ENCODE assay signal across 11 mouse cellular contexts in genomic region chr4:142071243-142071991, GRCm38 (mm10). TPM values are rescaled to one million over a fixed set of nuclear protein-coding genes. Genes with fewer than 3 reads are reported as not detected.
DNase-seq lines count a peak whose midpoint lies in the region; ATAC-seq and TF ChIP-seq lines count a peak whose summit lies in the region.
"Had no signal": no experiment of that assay in that cellular context is flagged by ENCODE, and none has a peak within 500 bp of the region (broad histone marks: within the 10 kb centered on the region; RNA-seq: fewer than 3 reads in every experiment).

No protein-coding gene starts in this region.

- 20% methylated on average over 18 of the region's 18 CpGs for WGBS in hindbrain, postnatal 0 days
- WGBS in hindbrain, embryonic 13.5 days = 9% methylated on average over 18 of the region's 18 CpGs
- 13% methylated on average over 18 of the region's 18 CpGs for WGBS in liver, embryonic 14.5 days (ENCODE audit: insufficient replicate concordance)

- no peak overlapping the region for H3K9ac ChIP-seq in hindbrain, postnatal 0 days (replicated peaks; ENCODE audit: low read length)
- H3K9ac ChIP-seq in hindbrain, embryonic 13.5 days = no peak overlapping the region
- H3K9ac ChIP-seq in liver, embryonic 14.5 days (replicated peaks) = no peak overlapping the region

- H3K4me3 ChIP-seq in hindbrain, postnatal 0 days (ENCODE audit: low read length) = no peak overlapping the region
- no peak overlapping the region for H3K4me3 ChIP-seq in hindbrain, embryonic 13.5 days
- no peak overlapping the region for H3K4me3 ChIP-seq in liver, embryonic 14.5 days (ENCODE audit: insufficient read depth in 1 of 2, low read depth in 2 of 2, low read length in 2 of 2)

- no peaks in the 10 kb centered on the region for H3K27me3 ChIP-seq in hindbrain, postnatal 0 days (ENCODE audit: insufficient read depth, low read length)
- peaks cover 43% of the 10 kb centered on the region for H3K27me3 ChIP-seq in hindbrain, embryonic 13.5 days
- no peaks in the 10 kb centered on the region; the same call in 1 of the 2 replicates for H3K27me3 ChIP-seq in liver, embryonic 14.5 days (ENCODE audit: control insufficient read depth, insufficient read depth, low read length)

- H3K27ac ChIP-seq in hindbrain, postnatal 0 days = no peak overlapping the region
- no peak overlapping the region for H3K27ac ChIP-seq in hindbrain, embryonic 13.5 days
- H3K27ac ChIP-seq in liver, embryonic 14.5 days = peak overlapping the region; percentile 29; the same call in 1 of the 2 replicates

- 0 out of 2 replicates have a peak, but pooled peaks cover 13% of the 10 kb centered on the region for H3K4me1 ChIP-seq in hindbrain, postnatal 0 days (ENCODE audit: insufficient read depth, low read length)
- H3K4me1 ChIP-seq in hindbrain, embryonic 13.5 days (replicated peaks) = peaks cover 22% of the 10 kb centered on the region
- peaks cover 3 to 26% of the 10 kb centered on the region in 2 experiments; a peak in 3 of 4 replicates for H3K4me1 ChIP-seq in liver, embryonic 14.5 days (replicated peaks; ENCODE audit: control insufficient read depth in 2 of 2, insufficient read depth in 2 of 2, low read length in 1 of 2)

- no peak overlapping the region for H3K4me2 ChIP-seq in hindbrain, postnatal 0 days (ENCODE audit: low read depth, low read length)
- H3K4me2 ChIP-seq in hindbrain, embryonic 13.5 days = no peak overlapping the region
- no peak overlapping the region for H3K4me2 ChIP-seq in liver, embryonic 14.5 days (ENCODE audit: low read depth)

- no peak for ATAC-seq in hindbrain, postnatal 0 days
- no peak for ATAC-seq in hindbrain, embryonic 13.5 days (ENCODE audit: low FRiP score)
- ATAC-seq in liver, embryonic 14.5 days (ENCODE audit: insufficient read depth) = no peak

- TF ChIP-seq EP300 in liver, embryonic 14.5 days (IDR thresholded peaks at IDR 0.05; ENCODE audit: low read depth) = no peak

- peak; percentile 45 for DNase-seq in hindbrain, postnatal 0 days (ENCODE audit: low spot score)
- DNase-seq in R1 (ENCODE audit: low read depth, low spot score) = peak; percentile 92
- peak; percentile 48 for DNase-seq in embryo, embryonic 9.5 days (ENCODE audit: extremely low spot score)
- no peak for DNase-seq in liver, embryonic 14.5 days (ENCODE audit: low read depth in 3 of 3, low spot score in 3 of 3)
- no peak for DNase-seq in frontal cortex, adult 2 months (ENCODE audit: extremely low spot score in 1 of 2, low spot score in 1 of 2)
- no peak for DNase-seq in adrenal gland, adult 18-20 months (ENCODE audit: low spot score in 2 of 2)
- DNase-seq in adrenal gland, postnatal 14 days = no peak

- no peaks in the 10 kb centered on the region for H3K9me3 ChIP-seq in hindbrain, postnatal 0 days (ENCODE audit: low read length)
- H3K9me3 ChIP-seq in hindbrain, embryonic 13.5 days = no peaks in the 10 kb centered on the region
- no peaks in the 10 kb centered on the region for H3K9me3 ChIP-seq in liver, embryonic 14.5 days (ENCODE audit: control insufficient read depth, low read length)

- no peak for TF ChIP-seq CTCF in hindbrain, postnatal 0 days (IDR thresholded peaks at IDR 0.05; ENCODE audit: low read depth)
- no peak for TF ChIP-seq CTCF in liver, embryonic 14.5 days (IDR thresholded peaks at IDR 0.05; ENCODE audit: low read depth)

- no peaks in the 10 kb centered on the region for H3K36me3 ChIP-seq in hindbrain, postnatal 0 days (ENCODE audit: insufficient read depth, low read length)
- no peaks in the 10 kb centered on the region for H3K36me3 ChIP-seq in hindbrain, embryonic 13.5 days
- no peaks in the 10 kb centered on the region for H3K36me3 ChIP-seq in liver, embryonic 14.5 days (replicated peaks; ENCODE audit: control insufficient read depth, insufficient read depth, low read depth)
- H3K36me3 ChIP-seq: G1E had no signal

RNA-seq across cellular contexts. Expression of gene Tmem51, which starts 12.7 kb away (rescaled TPM):
- 7.5 and 7.6 TPM in 2 replicates for total RNA-seq in hindbrain, postnatal 0 days (2014; rRNA removed)
- 7.8 and 8.6 TPM in 2 replicates for polyA plus RNA-seq in hindbrain, postnatal 0 days (2015; fragmentation: Nextera tagmentation; extraction: Ambion mirVana)
- polyA plus RNA-seq in hindbrain, embryonic 13.5 days (2015; fragmentation: Nextera tagmentation; extraction: Ambion mirVana) = 5.6 and 6.4 TPM in 2 replicates
- 7.7 and 7.9 TPM in 2 replicates for polyA plus RNA-seq in liver, embryonic 14.5 days (2012; rRNA removed)
- polyA plus RNA-seq in liver, embryonic 14.5 days (2014; fragmentation: Nextera tagmentation; extraction: Ambion mirVana) = 11.4 and 11.8 TPM in 2 replicates
- polyA plus RNA-seq in frontal cortex, adult 2 months (2012; rRNA removed) = 6.7 and 9.5 TPM in 2 replicates
- 1 to 10 TPM; 3.5 to 4.4 TPM for total RNA-seq in adrenal gland, adult 18-20 months (2021)
- total RNA-seq in adrenal gland, postnatal 14 days (2021) = 4.9 and 7.6 TPM in 2 replicates
- polyA plus RNA-seq: G1E had no signal

RNA-seq across cellular contexts. Expression of gene Fhad1, which starts 56.5 kb away (rescaled TPM):
- total RNA-seq in hindbrain, postnatal 0 days (2014; rRNA removed) = 2.0 and 16.9 TPM in 2 replicates
- 5.8 and 7.5 TPM in 2 replicates for polyA plus RNA-seq in hindbrain, postnatal 0 days (2015; fragmentation: Nextera tagmentation; extraction: Ambion mirVana)
- polyA plus RNA-seq in hindbrain, embryonic 13.5 days (2015; fragmentation: Nextera tagmentation; extraction: Ambion mirVana) = 5.0 and 5.9 TPM in 2 replicates
- polyA plus RNA-seq in liver, embryonic 14.5 days (2012; rRNA removed) = 0.03 and 0.23 TPM in 2 replicates
- polyA plus RNA-seq in liver, embryonic 14.5 days (2014; fragmentation: Nextera tagmentation; extraction: Ambion mirVana) = 0.11 TPM in 1 of 2 replicates, not detected in the other
- 9.5 and 9.8 TPM in 2 replicates for polyA plus RNA-seq in frontal cortex, adult 2 months (2012; rRNA removed)
- under 1 TPM; 0.60 to 0.70 TPM for total RNA-seq in adrenal gland, adult 18-20 months (2021)
- total RNA-seq in adrenal gland, postnatal 14 days (2021) = 0.74 and 1.7 TPM in 2 replicates
- total RNA-seq: common myeloid progenitor, adult 5-6 weeks; hematopoietic stem cell, adult 5-6 weeks had no signal
- polyA plus RNA-seq: G1E had no signal

Comparison
In these comparisons a context has a peak if more than half of its experiments do, and no peak if none do; other contexts are left out.
1. DNase-seq: peak in hindbrain, postnatal 0 days (single experiment), R1 (single experiment) and embryo, embryonic 9.5 days (single experiment); none in liver, embryonic 14.5 days (0 of 3), frontal cortex, adult 2 months (0 of 2), adrenal gland, adult 18-20 months (0 of 2) and adrenal gland, postnatal 14 days (single experiment).